Mouse (Mus musculus): Measurements from ENCODE around the gene Apobec2. TPM values are rescaled to one million over a fixed set of nuclear protein-coding genes. Genes with fewer than 3 reads are reported as not detected.

Gene Apobec2
- total RNA-seq, 2 experiments from 2014 or later: 0.24 TPM

GRCm38 (mm10) chr17:48417521-48417920 is 15.2 kb downstream of the Apobec2 start:
- DNase-seq (ENCODE audit: extremely low spot score in 1 of 2, low spot score in 2 of 2): no peak
- intact Hi-C loops (cut with DNase I): loop anchor here (5.0 to 10.0 kb wide), 2 partner anchors 185 to 987 kb away; no protein-coding TSS in a partner anchor

- intact Hi-C loops (cut with DNase I): loop anchor here (5.0 to 10.0 kb wide), 2 partner anchors 186 to 988 kb away; no protein-coding TSS in a partner anchor
- peak; percentile 52 to 80 for DNase-seq (ENCODE audit: extremely low spot score in 1 of 2, low spot score in 2 of 2)
Observed at GRCm38 (mm10) chr17:48416425-48417195, 16.1 kb downstream of the Apobec2 start.

GRCm38 (mm10) chr17:48416011-48416410 is 16.7 kb downstream of the Apobec2 start:
- no peak for DNase-seq (ENCODE audit: extremely low spot score in 1 of 2, low spot score in 2 of 2)
- intact Hi-C loops (cut with DNase I): loop anchor here (5.0 to 10.0 kb wide), 2 partner anchors 186 to 989 kb away; no protein-coding TSS in a partner anchor

- DNase-seq (ENCODE audit: extremely low spot score in 1 of 2, low spot score in 2 of 2): no peak
- intact Hi-C loops (cut with DNase I): loop anchor here (10.0 kb wide), 1 partner anchor 994 kb away; no protein-coding TSS in a partner anchor
Observed at GRCm38 (mm10) chr17:48411241-48411640, 21.5 kb downstream of the Apobec2 start.

- DNase-seq (ENCODE audit: extremely low spot score in 1 of 2, low spot score in 2 of 2): no peak
Observed at GRCm38 (mm10) chr17:48410299-48410785, 22.4 kb downstream of the Apobec2 start.

GRCm38 (mm10) chr17:48409380-48410298 is 23.1 kb downstream of the Apobec2 start, which contains the start of the genes Nfya and Oard1:
TSS of gene Nfya (minus strand) at chr17:48409906.
TSS of gene Oard1 (plus strand) at chr17:48410014.
- intact Hi-C loops (cut with DNase I): loop anchor here (5.0 to 10.0 kb wide), 2 partner anchors 132 to 995 kb away; no protein-coding TSS in a partner anchor
- peak; percentile 99 to 100 for DNase-seq (ENCODE audit: extremely low spot score in 1 of 2, low spot score in 2 of 2)

More at GRCm38 (mm10) chr17:48410299-48410785, 22.4 kb downstream of the Apobec2 start:
- intact Hi-C loops (cut with DNase I): loop anchor here (10.0 kb wide), 1 partner anchor 994 kb away; no protein-coding TSS in a partner anchor

GRCm38 (mm10) chr17:48408526-48409291 is 24.0 kb downstream of the Apobec2 start:
- intact Hi-C loops (cut with DNase I): loop anchor here (5.0 kb wide), 1 partner anchor 131 kb away; no protein-coding TSS in a partner anchor
- DNase-seq (ENCODE audit: extremely low spot score in 1 of 2, low spot score in 2 of 2): peak; percentile 49 to 88

- intact Hi-C loops (cut with DNase I): loop anchor here (5.0 kb wide), 1 partner anchor 131 kb away; no protein-coding TSS in a partner anchor
- DNase-seq (ENCODE audit: extremely low spot score in 1 of 2, low spot score in 2 of 2): no peak
Observed at GRCm38 (mm10) chr17:48407910-48408525, 24.7 kb downstream of the Apobec2 start.

GRCm38 (mm10) chr17:48407154-48407553 is 25.6 kb downstream of the Apobec2 start:
- intact Hi-C loops (cut with DNase I): loop anchor here (5.0 kb wide), 1 partner anchor 130 kb away; no protein-coding TSS in a partner anchor
- no peak for DNase-seq (ENCODE audit: extremely low spot score in 1 of 2, low spot score in 2 of 2)

GRCm38 (mm10) chr17:48404706-48405105 is 28.0 kb downstream of the Apobec2 start:
- intact Hi-C loops (cut with DNase I): loop anchor here (5.0 kb wide), 1 partner anchor 127 kb away; no protein-coding TSS in a partner anchor
- DNase-seq (ENCODE audit: extremely low spot score in 1 of 2, low spot score in 2 of 2): no peak

GRCm38 (mm10) chr17:48403848-48404247 is 28.9 kb downstream of the Apobec2 start:
- intact Hi-C loops (cut with DNase I): no loop called here
- DNase-seq (ENCODE audit: extremely low spot score in 1 of 2, low spot score in 2 of 2): no peak

- intact Hi-C loops (cut with DNase I): no loop called here
Observed at GRCm38 (mm10) chr17:48402751-48403150, 30.0 kb downstream of the Apobec2 start.

GRCm38 (mm10) chr17:48401710-48402109 is 31.0 kb downstream of the Apobec2 start:
- no peak for DNase-seq (ENCODE audit: extremely low spot score in 1 of 2, low spot score in 2 of 2)
- intact Hi-C loops (cut with DNase I): no loop called here

More at GRCm38 (mm10) chr17:48402751-48403150, 30.0 kb downstream of the Apobec2 start:
- DNase-seq (ENCODE audit: extremely low spot score in 1 of 2, low spot score in 2 of 2): no peak

- DNase-seq (ENCODE audit: extremely low spot score in 1 of 2, low spot score in 2 of 2): peak in 1 of 2 experiments; percentile 61
- intact Hi-C loops (cut with DNase I): loop anchor here (5.0 kb wide), 1 partner anchor 55 kb away; no protein-coding TSS in a partner anchor
Observed at GRCm38 (mm10) chr17:48392616-48393015, 40.1 kb downstream of the Apobec2 start.

GRCm38 (mm10) chr17:48391446-48391845 is 41.3 kb downstream of the Apobec2 start:
- DNase-seq (ENCODE audit: extremely low spot score in 1 of 2, low spot score in 2 of 2): no peak
- intact Hi-C loops (cut with DNase I): loop anchor here (5.0 kb wide), 1 partner anchor 54 kb away; no protein-coding TSS in a partner anchor

GRCm38 (mm10) chr17:48389442-48389841 is 43.3 kb downstream of the Apobec2 start:
- intact Hi-C loops (cut with DNase I): no loop called here

GRCm38 (mm10) chr17:48388666-48389065 is 44.1 kb downstream of the Apobec2 start:
- no peak for DNase-seq (ENCODE audit: extremely low spot score in 1 of 2, low spot score in 2 of 2)
- intact Hi-C loops (cut with DNase I): no loop called here

More at GRCm38 (mm10) chr17:48389442-48389841, 43.3 kb downstream of the Apobec2 start:
- no peak for DNase-seq (ENCODE audit: extremely low spot score in 1 of 2, low spot score in 2 of 2)
